Mouse (Mus musculus) stomach, embryonic 14.5 days (tissue): Measurements from ENCODE around the gene Crtc2. TPM values are rescaled to one million over a fixed set of nuclear protein-coding genes. Genes with fewer than 3 reads are reported as not detected.

Source experiments
- ATAC-seq: fragments of 200-750 bp; cut with Nextera tagmentation; 2 replicates; pipeline ENCODE4 v1.8.0; 2017; ENCODE audit warnings: low read depth, moderate TSS enrichment; ENCODE audit not compliant: insufficient number of reproducible peaks, insufficient read depth, low FRiP score
- H3K27ac ChIP-seq: fragments of 300-500 bp; sonication (generic); 2 replicates; pipeline ENCODE4 v1.5.1; 2014; ENCODE audit warnings: mild to moderate bottlenecking, low read length, moderate library complexity, mixed read lengths
- H3K27me3 ChIP-seq: fragments of 300-500 bp; sonication (generic); 2 replicates; pipeline ENCODE4 v1.6.1; 2014; ENCODE audit warnings: low read length, control low read depth, mixed read lengths; ENCODE audit not compliant: control insufficient read depth, insufficient read depth
- H3K36me3 ChIP-seq: fragments of 300-500 bp; sonication (generic); 2 replicates; pipeline ENCODE4 v1.6.1; 2014; ENCODE audit warnings: mild to moderate bottlenecking, control low read depth, low read length, moderate library complexity, mixed read lengths; ENCODE audit not compliant: control insufficient read depth, insufficient read depth
- H3K4me1 ChIP-seq: fragments of 300-500 bp; sonication (generic); 2 replicates; pipeline ENCODE4 v1.6.1; 2014; ENCODE audit warnings: low read length, control low read depth, mixed read lengths; ENCODE audit not compliant: control insufficient read depth, insufficient read depth
- H3K4me2 ChIP-seq: fragments of 300-500 bp; sonication (generic); replicated peaks from 2 replicates; pipeline ENCODE4 v1.6.1; 2014; ENCODE audit warnings: low read depth, low read length, control low read depth
- H3K4me3 ChIP-seq: fragments of 300-500 bp; sonication (generic); 2 replicates; pipeline ENCODE4 v1.5.1; 2014; ENCODE audit warnings: low read depth, low read length, control low read depth
- H3K9ac ChIP-seq: fragments of 300-500 bp; sonication (generic); replicated peaks from 2 replicates; pipeline ENCODE4 v1.6.1; 2014; ENCODE audit warnings: low read depth, mild to moderate bottlenecking, control low read depth, low read length, moderate library complexity, mixed read lengths
- H3K9me3 ChIP-seq: fragments of 300-500 bp; sonication (generic); 2 replicates; pipeline ENCODE4 v1.6.1; 2016; ENCODE audit warnings: low read depth, low read length, control low read depth; ENCODE audit not compliant: control insufficient read depth
- WGBS: fragments of 180-500 bp; shearing (Covaris S2); extraction: QIAGEN DNeasy Blood & Tissue Kit; methylation state at CpG from one replicate; pipeline ENCODE4 v1.1.7; 2014; 5-methylcytosine and 5-hydroxymethylcytosine counted together
- polyA plus RNA-seq: library from polyadenylated mRNA; unstranded; fragments of >200 nt; fragmentation: Nextera tagmentation; extraction: Ambion mirVana; gene quantifications from 2 replicates; pipeline ENCODE4 v1.2.1, GENCODE M21; 2014

Gene Crtc2
- polyA plus RNA-seq, 1 experiment from 2014 or later: 21.4 TPM

DNA sequence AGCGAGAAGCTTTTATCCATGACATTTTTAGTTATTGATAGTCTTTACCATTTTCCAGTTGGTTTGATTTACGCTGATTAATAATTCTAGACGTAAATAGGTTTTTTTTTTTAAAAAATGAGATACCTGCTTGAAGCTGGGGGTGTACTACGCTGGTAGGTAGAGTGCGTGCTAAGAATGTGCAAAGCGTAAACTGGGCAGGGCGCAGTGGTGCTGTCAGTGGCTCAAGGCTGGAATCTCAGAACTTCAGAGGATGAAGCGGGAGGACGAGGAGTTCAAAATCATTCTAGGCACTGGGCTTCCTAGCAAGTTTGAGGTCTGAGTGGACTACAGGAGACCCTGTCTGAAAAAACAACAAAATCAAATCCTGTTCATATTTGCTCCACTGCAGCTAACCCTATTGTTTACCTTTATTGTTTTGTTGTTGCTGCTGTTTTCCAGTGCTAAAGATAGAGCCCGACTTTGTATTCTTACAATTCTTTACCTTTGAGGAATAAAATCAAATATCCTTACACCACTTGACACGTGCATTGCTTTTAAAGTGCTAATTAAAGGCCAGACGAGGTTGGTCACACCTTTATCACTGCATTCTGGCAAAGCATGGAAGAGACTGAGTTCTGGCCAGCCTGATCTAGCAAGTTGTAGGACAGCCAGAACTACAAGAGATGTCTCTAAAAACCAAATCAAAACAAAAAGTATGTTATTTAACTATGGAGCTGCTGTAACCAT lies 39.8 kb upstream of the Crtc2 start:
- no peak overlapping the region for H3K27ac ChIP-seq
- H3K9ac ChIP-seq: peak overlapping the region; percentile 4; the same call in 1 of the 2 replicates
- no peak for ATAC-seq
- no peaks in the 10 kb centered on the region for H3K27me3 ChIP-seq
- WGBS: 15% methylated on average over 12 of the region's 12 CpGs
- peak overlapping the region; percentile 55 for H3K4me3 ChIP-seq
- H3K4me2 ChIP-seq: peak overlapping the region; percentile 65
- peaks cover 30% of the 10 kb centered on the region for H3K36me3 ChIP-seq
- peaks cover 11% of the 10 kb centered on the region; the same call in 1 of the 2 replicates for H3K4me1 ChIP-seq
- H3K9me3 ChIP-seq: no peaks in the 10 kb centered on the region

GRCm38 (mm10) chr3:90215825-90216380 lies 38.1 kb upstream of the Crtc2 start:
- Histone ChIP-seq H3K9me3 (no peaks in the 10 kb centered on the region), H3K27me3 (no peaks in the 10 kb centered on the region), H3K4me1 (peaks cover 14% of the 10 kb centered on the region; the same call in 1 of the 2 replicates), H3K4me3 (no peak overlapping the region), H3K4me2 (no peak overlapping the region), H3K36me3 (peaks cover 19% of the 10 kb centered on the region), H3K27ac (no peak overlapping the region), H3K9ac (no peak overlapping the region)
- ATAC-seq: no peak
- 30% methylated on average over 1 of the region's 1 CpGs for WGBS

DNA sequence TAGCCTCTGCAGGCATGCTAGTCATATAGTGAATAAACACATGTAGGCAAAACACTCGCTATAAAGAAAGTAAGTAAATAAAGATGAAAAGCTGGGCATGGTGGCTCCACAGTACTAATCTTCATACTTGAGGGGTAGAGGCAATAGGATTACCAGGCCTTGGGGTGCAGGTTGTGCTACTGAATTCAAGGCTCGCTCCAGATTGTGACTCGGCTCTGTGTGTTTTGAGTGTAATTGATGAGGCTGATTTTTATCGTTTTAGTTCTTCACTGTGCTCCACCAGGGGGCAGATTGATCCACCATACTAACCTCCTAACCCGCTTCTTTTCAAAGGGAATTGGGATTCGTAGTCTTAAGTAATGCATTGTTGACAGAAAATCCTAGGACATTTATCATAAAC lies 33.9 kb upstream of the Crtc2 start:
- H3K27ac ChIP-seq: peak overlapping the region; percentile 77
- H3K9ac ChIP-seq: no peak overlapping the region
- H3K36me3 ChIP-seq: peaks cover 6% of the 10 kb centered on the region; the same call in 1 of the 2 replicates
- WGBS: 8% methylated on average over 6 of the region's 6 CpGs
- no peaks in the 10 kb centered on the region for H3K27me3 ChIP-seq
- H3K4me2 ChIP-seq: peak overlapping the region; percentile 51
- H3K9me3 ChIP-seq: no peaks in the 10 kb centered on the region
- peak; percentile 35; the same call in 1 of the 2 replicates for ATAC-seq
- peak overlapping the region; percentile 44 for H3K4me3 ChIP-seq
- H3K4me1 ChIP-seq: peaks cover 13% of the 10 kb centered on the region; the same call in 1 of the 2 replicates

GRCm38 (mm10) chr3:90220531-90220951 lies 33.4 kb upstream of the Crtc2 start:
- Histone ChIP-seq H3K4me3 (peak overlapping the region; percentile 44), H3K36me3 (peaks cover 8% of the 10 kb centered on the region; the same call in 1 of the 2 replicates), H3K27me3 (no peaks in the 10 kb centered on the region), H3K4me1 (peaks cover 13% of the 10 kb centered on the region; the same call in 1 of the 2 replicates), H3K4me2 (peak overlapping the region; percentile 51), H3K27ac (peak overlapping the region; percentile 77), H3K9me3 (no peaks in the 10 kb centered on the region), H3K9ac (peak overlapping the region; percentile 45)
- 0% methylated on average over 19 of the region's 20 CpGs for WGBS
- ATAC-seq: peak; percentile 89

DNA sequence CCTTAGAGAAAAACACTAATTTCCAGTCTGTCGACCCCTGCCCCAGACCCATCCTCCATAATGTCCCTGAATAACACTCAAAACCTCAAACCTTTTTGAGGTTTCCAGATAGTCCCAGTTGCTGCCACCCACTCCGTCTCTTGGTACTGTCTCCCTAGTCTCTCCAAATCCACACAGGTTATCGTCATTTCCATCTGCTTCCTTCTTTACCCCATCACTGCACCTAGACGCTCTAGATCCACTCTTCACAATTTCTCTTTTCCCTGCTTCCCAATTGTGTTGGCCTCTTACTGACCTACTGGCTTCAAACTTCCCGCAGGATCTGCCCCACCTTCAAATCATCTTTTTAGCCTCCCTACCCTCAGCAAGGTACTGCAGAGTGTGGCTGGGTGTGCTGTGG lies 32.8 kb upstream of the Crtc2 start:
- Histone ChIP-seq H3K4me2 (peak overlapping the region; percentile 51), H3K4me3 (peak overlapping the region; percentile 44), H3K36me3 (peaks cover 10% of the 10 kb centered on the region; the same call in 1 of the 2 replicates), H3K27ac (peak overlapping the region; percentile 77; the same call in 1 of the 2 replicates), H3K4me1 (peaks cover 13% of the 10 kb centered on the region; the same call in 1 of the 2 replicates), H3K27me3 (no peaks in the 10 kb centered on the region), H3K9me3 (no peaks in the 10 kb centered on the region), H3K9ac (peak overlapping the region; percentile 45)
- WGBS: 15% methylated on average over 5 of the region's 5 CpGs
- ATAC-seq: 0 out of 2 replicates have a peak, but pooled peaks have one; percentile 6

DNA sequence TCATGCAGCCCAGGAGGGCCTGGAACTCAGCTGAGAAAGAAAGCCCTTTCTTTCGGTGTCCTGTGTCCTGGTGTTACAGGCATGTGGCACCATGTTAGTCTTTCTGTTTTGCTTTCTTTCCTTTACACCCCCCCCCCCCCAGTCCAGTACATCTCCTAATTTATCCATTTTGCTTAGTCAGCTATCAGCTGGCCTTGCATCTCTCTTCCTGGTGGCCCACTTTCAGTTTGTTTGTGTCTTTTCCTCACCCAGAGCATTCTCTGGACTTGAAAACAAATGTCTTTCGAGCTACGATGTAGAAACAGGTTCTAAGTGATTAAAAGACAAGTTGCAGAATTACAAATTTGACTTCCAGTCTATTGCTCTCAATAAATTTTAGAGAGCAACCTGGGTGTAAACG lies 31.5 kb upstream of the Crtc2 start:
- 81% methylated on average over 4 of the region's 4 CpGs for WGBS
- peaks cover 10% of the 10 kb centered on the region; the same call in 1 of the 2 replicates for H3K36me3 ChIP-seq
- no peak overlapping the region for H3K9ac ChIP-seq
- no peaks in the 10 kb centered on the region for H3K27me3 ChIP-seq
- H3K27ac ChIP-seq: no peak overlapping the region
- H3K9me3 ChIP-seq: no peaks in the 10 kb centered on the region
- H3K4me1 ChIP-seq: peaks cover 13% of the 10 kb centered on the region; the same call in 1 of the 2 replicates
- no peak overlapping the region for H3K4me3 ChIP-seq
- no peak for ATAC-seq
- H3K4me2 ChIP-seq: no peak overlapping the region

DNA sequence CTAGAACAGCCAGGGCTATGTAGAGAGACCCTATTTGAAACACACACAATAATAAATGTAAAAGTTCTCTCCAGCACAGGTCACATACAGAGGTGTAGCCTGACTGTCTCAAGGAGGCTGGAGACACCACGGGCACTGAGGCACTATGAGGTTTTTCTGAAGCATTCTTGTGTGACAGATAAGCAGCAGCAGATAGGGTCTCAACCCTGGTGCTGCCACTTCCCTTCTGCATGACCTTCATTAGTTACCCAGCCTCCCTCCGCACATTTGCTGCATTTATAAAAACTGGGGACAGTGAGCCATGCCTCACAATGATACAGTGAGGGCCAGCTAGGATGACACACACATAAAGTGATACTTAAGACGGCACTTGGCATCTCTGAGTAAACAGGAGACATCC lies 31.0 kb upstream of the Crtc2 start:
- no peak overlapping the region for H3K9ac ChIP-seq
- WGBS: 70% methylated on average over 3 of the region's 3 CpGs
- no peak overlapping the region for H3K27ac ChIP-seq
- H3K4me3 ChIP-seq: no peak overlapping the region
- no peaks in the 10 kb centered on the region for H3K27me3 ChIP-seq
- H3K4me2 ChIP-seq: no peak overlapping the region
- no peaks in the 10 kb centered on the region for H3K9me3 ChIP-seq
- no peak for ATAC-seq
- H3K4me1 ChIP-seq: peaks cover 13% of the 10 kb centered on the region; the same call in 1 of the 2 replicates
- peaks cover 10% of the 10 kb centered on the region; the same call in 1 of the 2 replicates for H3K36me3 ChIP-seq

GRCm38 (mm10) chr3:90224331-90224730 lies 29.6 kb upstream of the Crtc2 start:
- no peak overlapping the region for H3K4me3 ChIP-seq
- H3K4me1 ChIP-seq: peaks cover 13% of the 10 kb centered on the region; the same call in 1 of the 2 replicates
- no peak overlapping the region for H3K27ac ChIP-seq
- H3K4me2 ChIP-seq: no peak overlapping the region
- 82% methylated on average over 10 of the region's 10 CpGs for WGBS
- H3K36me3 ChIP-seq: peaks cover 10% of the 10 kb centered on the region; the same call in 1 of the 2 replicates
- H3K27me3 ChIP-seq: no peaks in the 10 kb centered on the region
- ATAC-seq: no peak
- no peaks in the 10 kb centered on the region for H3K9me3 ChIP-seq
- no peak overlapping the region for H3K9ac ChIP-seq
